Mouse (Mus musculus) megakaryocyte, embryonic 14.5 days (primary cell): ENCODE results near the gene Gata5. TPM values are rescaled to one million over a fixed set of nuclear protein-coding genes. Genes with fewer than 3 reads are reported as not detected.

Experiments
- H3K27me3 ChIP-seq: replicated peaks from 2 replicates; pipeline ENCODE3; 2012; ENCODE audit warnings: inconsistent platforms
- H3K36me3 ChIP-seq: replicated peaks from 2 replicates; pipeline ENCODE3; 2012; ENCODE audit warnings: low read length, inconsistent platforms, mixed read lengths
- H3K4me1 ChIP-seq: 2 replicates; pipeline ENCODE4 v1.6.1; 2012; ENCODE audit warnings: inconsistent platforms
- H3K4me3 ChIP-seq: replicated peaks from 2 replicates; pipeline ENCODE3; 2012; ENCODE audit warnings: moderate library complexity, mild to moderate bottlenecking, inconsistent platforms
- H3K9me3 ChIP-seq: 2 replicates; pipeline ENCODE4 v1.6.1; 2012; ENCODE audit warnings: inconsistent platforms
- FLI1 ChIP-seq: IDR thresholded peaks from 2 replicates; pipeline ENCODE4 v1.6.1; 2012; ENCODE audit warnings: low read length, inconsistent platforms, mixed read lengths
- GATA1 ChIP-seq: IDR thresholded peaks from 3 replicates; pipeline ENCODE4 v1.6.1; 2012; ENCODE audit warnings: mixed read lengths, low read length, inconsistent platforms, borderline replicate concordance
- polyA plus RNA-seq: library from polyadenylated mRNA; stranded (reverse); fragments of >175 nt; gene quantifications from 2 replicates; pipeline ENCODE4 v1.2.3, GENCODE M21; 2012; ENCODE audit warnings: low replicate concordance; ENCODE audit not compliant: insufficient read depth

Gata5 gene
- not detected in 2 replicates for polyA plus RNA-seq

DNA sequence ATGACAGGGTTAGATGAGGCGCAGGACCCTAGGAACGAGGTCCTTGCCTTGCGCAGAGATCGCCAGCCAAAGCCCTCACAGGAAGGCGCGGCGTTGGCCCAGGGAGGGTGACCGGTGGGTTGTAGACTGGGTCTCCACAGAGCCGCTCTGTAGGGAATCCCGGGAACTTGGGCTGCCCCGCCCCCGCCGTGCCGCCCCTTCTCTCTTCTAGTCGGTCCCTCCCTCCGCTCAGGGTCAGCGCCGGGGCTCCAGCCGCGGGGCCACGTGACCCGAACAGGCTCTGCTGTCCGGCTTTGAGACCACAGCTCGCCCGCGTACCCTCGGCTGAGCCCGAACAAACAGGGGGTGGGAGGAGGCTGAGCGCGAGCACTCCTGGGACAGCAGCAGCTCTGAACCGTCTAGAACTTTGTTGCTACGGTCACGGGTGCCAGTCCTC is at the start of gene Gata5:
Gata5 (minus strand) TSS at position 149 of the 436 bp plus-strand sequence.
- peaks cover 76% of the 10 kb centered on the region for H3K4me1 ChIP-seq
- peak within 1 kb of the TSS; percentile 88 for H3K4me3 ChIP-seq
- no peaks in the 10 kb centered on the region for H3K36me3 ChIP-seq
- peaks cover 95% of the 10 kb centered on the region for H3K27me3 ChIP-seq
- no peak for TF ChIP-seq FLI1
- no peak for TF ChIP-seq GATA1
- no peaks in the 10 kb centered on the region for H3K9me3 ChIP-seq

- peaks cover 78% of the 10 kb centered on the region for H3K27me3 ChIP-seq
- no peaks in the 10 kb centered on the region for H3K36me3 ChIP-seq
- TF ChIP-seq FLI1, result no peak
- no peaks in the 10 kb centered on the region for H3K9me3 ChIP-seq
- H3K4me3 ChIP-seq, result no peak overlapping the region
- no peaks in the 10 kb centered on the region for H3K4me1 ChIP-seq
These were observed 42.2 kb upstream of the Gata5 start for GRCm38 (mm10) chr2:180376730-180377129.

GRCm38 (mm10) chr2:180373256-180373655 is 38.8 kb upstream of the Gata5 start:
- H3K4me1 ChIP-seq, result no peaks in the 10 kb centered on the region
- no peaks in the 10 kb centered on the region for H3K36me3 ChIP-seq
- no peaks in the 10 kb centered on the region for H3K9me3 ChIP-seq
- no peak overlapping the region for H3K4me3 ChIP-seq
- H3K27me3 ChIP-seq, result peaks cover 81% of the 10 kb centered on the region
- no peak for TF ChIP-seq GATA1
- no peak for TF ChIP-seq FLI1

GRCm38 (mm10) chr2:180368359-180368758 is 33.9 kb upstream of the Gata5 start:
- TF ChIP-seq FLI1 (no peak), GATA1 (no peak)
- Histone ChIP-seq H3K9me3 (no peaks in the 10 kb centered on the region), H3K36me3 (no peaks in the 10 kb centered on the region), H3K4me1 (no peaks in the 10 kb centered on the region), H3K4me3 (no peak overlapping the region), H3K27me3 (peaks cover 85% of the 10 kb centered on the region)

DNA sequence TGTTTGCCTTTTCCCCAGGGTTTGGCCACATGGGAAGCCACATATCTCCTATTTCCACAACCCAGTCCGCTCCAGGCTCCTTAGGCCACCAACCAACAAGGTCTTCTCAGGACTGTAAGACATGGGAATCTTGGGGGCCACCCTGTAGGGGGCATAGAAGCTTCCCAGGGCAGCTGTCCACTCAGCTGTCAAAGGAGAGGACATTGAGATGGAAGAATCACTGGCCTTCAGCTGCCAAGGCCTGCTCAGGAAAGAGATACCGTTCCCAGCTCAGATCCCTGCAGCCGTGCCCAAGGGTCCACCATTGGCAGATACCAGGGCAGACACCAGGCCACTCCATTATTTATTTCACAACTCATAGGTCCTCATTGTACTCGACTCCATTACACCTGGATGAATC is 32.9 kb upstream of the Gata5 start:
- TF ChIP-seq FLI1, result no peak
- TF ChIP-seq GATA1, result no peak
- no peak overlapping the region for H3K4me3 ChIP-seq
- no peaks in the 10 kb centered on the region for H3K36me3 ChIP-seq
- H3K27me3 ChIP-seq, result peaks cover 85% of the 10 kb centered on the region
- no peaks in the 10 kb centered on the region for H3K4me1 ChIP-seq
- H3K9me3 ChIP-seq, result no peaks in the 10 kb centered on the region

GRCm38 (mm10) chr2:180363434-180363720 is 28.9 kb upstream of the Gata5 start:
- H3K27me3 ChIP-seq, result peaks cover 89% of the 10 kb centered on the region

DNA sequence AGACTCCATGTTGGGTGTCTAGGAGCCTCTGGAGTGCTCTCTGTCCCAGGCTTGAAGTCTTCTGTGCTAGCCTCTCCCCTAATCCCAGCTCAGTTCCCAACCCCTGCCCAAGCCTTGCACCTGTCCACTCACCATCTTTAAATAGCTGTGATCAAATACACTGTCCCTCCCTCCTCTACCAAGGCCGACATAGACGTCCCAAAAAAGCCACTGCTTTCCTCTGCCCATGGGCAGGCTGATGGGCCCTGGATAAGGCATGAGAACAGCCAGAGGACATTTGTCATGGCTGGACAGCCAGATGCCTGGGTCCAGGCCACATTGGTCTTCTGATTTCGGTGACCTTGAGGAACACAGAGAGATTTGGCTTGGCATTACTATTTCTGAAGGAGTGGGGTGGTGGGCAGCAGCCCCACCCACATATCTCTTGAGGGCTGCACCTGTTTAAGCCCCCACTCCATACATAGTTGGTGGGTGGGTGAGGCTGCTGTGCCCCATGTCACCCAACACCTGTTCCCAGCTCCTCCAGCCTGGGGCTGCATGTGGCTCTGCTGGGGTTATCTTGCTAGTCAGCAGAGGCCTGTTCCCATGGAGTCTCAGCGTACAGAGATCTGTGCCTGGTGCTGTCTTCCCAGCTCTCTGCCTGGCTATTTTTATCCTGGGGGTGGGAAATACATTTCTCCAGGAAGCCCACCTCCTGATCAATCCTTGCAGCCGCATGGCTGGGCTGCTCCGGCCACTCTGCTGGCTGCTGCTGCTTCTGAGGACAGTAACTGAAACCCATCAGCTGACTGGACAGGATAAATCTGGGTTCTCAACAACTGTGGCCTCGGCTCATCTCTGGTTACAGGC is 28.3 kb upstream of the Gata5 start:
- H3K27me3 ChIP-seq, result peaks cover 88% of the 10 kb centered on the region
- no peak overlapping the region for H3K4me3 ChIP-seq

More at GRCm38 (mm10) chr2:180363434-180363720, 28.9 kb upstream of the Gata5 start:
- TF ChIP-seq GATA1 (no peak), FLI1 (no peak)
- Histone ChIP-seq H3K9me3 (no peaks in the 10 kb centered on the region), H3K4me3 (no peak overlapping the region), H3K36me3 (no peaks in the 10 kb centered on the region), H3K4me1 (peaks cover 6% of the 10 kb centered on the region; the same call in 1 of the 2 replicates)

GRCm38 (mm10) chr2:180359062-180359461 is 24.6 kb upstream of the Gata5 start:
- no peak for TF ChIP-seq GATA1
- TF ChIP-seq FLI1, result no peak
- Histone ChIP-seq H3K4me1 (peaks cover 18% of the 10 kb centered on the region), H3K27me3 (peaks cover 90% of the 10 kb centered on the region), H3K36me3 (no peaks in the 10 kb centered on the region), H3K4me3 (no peak overlapping the region), H3K9me3 (no peaks in the 10 kb centered on the region)

More for the DNA sequence above, 28.3 kb upstream of the Gata5 start:
- Histone ChIP-seq H3K4me1 (peaks cover 6% of the 10 kb centered on the region; the same call in 1 of the 2 replicates), H3K36me3 (no peaks in the 10 kb centered on the region), H3K9me3 (no peaks in the 10 kb centered on the region)
- TF ChIP-seq FLI1 (no peak), GATA1 (no peak)

- Histone ChIP-seq H3K36me3 (no peaks in the 10 kb centered on the region), H3K4me1 (peaks cover 12% of the 10 kb centered on the region), H3K4me3 (no peak overlapping the region), H3K27me3 (peaks cover 63% of the 10 kb centered on the region), H3K9me3 (no peaks in the 10 kb centered on the region)
- no peak for TF ChIP-seq GATA1
- no peak for TF ChIP-seq FLI1
These were observed 18.8 kb upstream of the Gata5 start for GRCm38 (mm10) chr2:180353338-180353737.

DNA sequence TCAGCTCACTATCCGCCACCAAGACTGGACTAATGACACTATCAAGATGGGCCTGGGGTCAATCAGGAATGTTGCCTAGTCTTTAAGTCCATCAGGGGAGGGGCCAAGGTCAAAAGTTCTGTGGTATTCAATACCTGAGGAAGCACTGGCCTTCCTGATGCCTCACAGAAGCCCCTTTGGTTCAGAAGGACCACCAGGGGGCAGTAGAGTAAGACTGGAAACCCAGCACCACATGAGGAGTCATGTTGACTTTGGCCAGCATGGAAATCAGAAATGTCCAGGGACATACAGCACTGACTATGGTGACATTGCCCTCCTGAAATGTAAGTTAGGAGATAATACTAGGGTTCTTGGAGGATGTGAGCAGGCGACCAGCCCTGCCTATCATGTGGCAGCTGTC is 16.2 kb upstream of the Gata5 start:
- no peaks in the 10 kb centered on the region for H3K9me3 ChIP-seq
- TF ChIP-seq FLI1 (no peak), GATA1 (no peak)
- H3K4me1 ChIP-seq, result peaks cover 26% of the 10 kb centered on the region
- peaks cover 41% of the 10 kb centered on the region for H3K27me3 ChIP-seq
- no peaks in the 10 kb centered on the region for H3K36me3 ChIP-seq
- no peak overlapping the region for H3K4me3 ChIP-seq
